Mouse (Mus musculus) liver, adult 2 months (tissue): ENCODE data around the gene Lipt1. TPM values are rescaled to one million over a fixed set of nuclear protein-coding genes. Genes with fewer than 3 reads are reported as not detected.

Experiments
- DNase-seq: peaks from one replicate; pipeline ENCODE4 v3.0.0-alpha.2; 2011; ENCODE audit warnings: low read depth, low spot score; ENCODE audit errors: extremely low read depth
- H3K27ac ChIP-seq: fragments of 200-500 bp; replicated peaks from 2 replicates; pipeline ENCODE4 v1.5.1; 2012; ENCODE audit warnings: low read depth, mild to moderate bottlenecking, control low read depth, inconsistent platforms, low read length; ENCODE audit not compliant: insufficient read depth
- H3K27me3 ChIP-seq: fragments of 200-500 bp; 2 replicates; pipeline ENCODE4 v1.6.1; 2012; ENCODE audit warnings: mild to moderate bottlenecking, moderate library complexity, low read length, inconsistent platforms; ENCODE audit not compliant: control insufficient read depth, insufficient read depth
- H3K36me3 ChIP-seq: fragments of 200-500 bp; 2 replicates; pipeline ENCODE4 v1.6.1; 2012; ENCODE audit warnings: low read length, inconsistent platforms; ENCODE audit not compliant: control insufficient read depth, insufficient read depth
- H3K4me1 ChIP-seq: fragments of 200-500 bp; 2 replicates; pipeline ENCODE4 v1.6.1; 2011; ENCODE audit warnings: low read length; ENCODE audit not compliant: control insufficient read depth, insufficient read depth
- H3K4me3 ChIP-seq: fragments of 200-500 bp; 2 replicates; pipeline ENCODE4 v1.5.1; 2011; ENCODE audit warnings: low read depth, mild to moderate bottlenecking, control low read depth, low read length, moderate library complexity; ENCODE audit not compliant: insufficient read depth
- H3K79me2 ChIP-seq: fragments of 200-500 bp; 2 replicates; pipeline ENCODE4 v1.6.1; 2012; ENCODE audit warnings: inconsistent platforms, mild to moderate bottlenecking, low read length, moderate library complexity; ENCODE audit not compliant: control insufficient read depth, insufficient read depth
- H3K9ac ChIP-seq: fragments of 200-500 bp; 2 replicates; pipeline ENCODE4 v1.6.1; 2012; ENCODE audit warnings: low read depth, mild to moderate bottlenecking, control low read depth, inconsistent platforms, low read length
- CTCF ChIP-seq: fragments of 200-500 bp; IDR thresholded peaks from 2 replicates; pipeline ENCODE4 v1.5.1; 2011; ENCODE audit warnings: low read depth, low read length, control low read depth
- POLR2A ChIP-seq: fragments of 200-500 bp; IDR thresholded peaks from 2 replicates; pipeline ENCODE4 v1.6.1; 2011; ENCODE audit warnings: low read length, control low read depth; ENCODE audit not compliant: insufficient read depth; ENCODE audit errors: extremely low read depth
- WGBS: fragments of 180-500 bp; shearing (Covaris S2); methylation state at CpG from one replicate; pipeline ENCODE4 v1.1.7; 2018; 5-methylcytosine and 5-hydroxymethylcytosine counted together
- polyA plus RNA-seq: library from polyadenylated mRNA; depleted of rRNA; stranded (reverse); fragments of >200 nt; gene quantifications from 2 replicates; pipeline ENCODE4 v1.2.3, GENCODE M21; 2012
- total RNA-seq: library from RNA; depleted of rRNA; stranded (reverse); fragments of >200 nt; gene quantifications from 2 replicates; pipeline ENCODE4 v1.2.3, GENCODE M21; 2014

The Lipt1 gene
- total and polyA plus RNA-seq, 2 experiments, result 2.2 to 10.3 TPM

- Histone ChIP-seq H3K27ac (peak overlapping the region; percentile 68), H3K9ac (peak overlapping the region; percentile 83), H3K4me1 (no peaks in the 10 kb centered on the region; the same call in 1 of the 2 replicates), H3K27me3 (no peaks in the 10 kb centered on the region), H3K79me2 (no peaks in the 10 kb centered on the region), H3K36me3 (no peaks in the 10 kb centered on the region), H3K4me3 (peak overlapping the region; percentile 91)
- TF ChIP-seq CTCF (no peak), POLR2A (no peak)
- DNase-seq, result no peak
- 10% methylated on average over 23 of the region's 23 CpGs for WGBS
These were observed 5.9 kb upstream of the Lipt1 start for GRCm38 (mm10) chr1:37865401-37866215.

GRCm38 (mm10) chr1:37866286-37866685, 5.3 kb upstream of the Lipt1 start, which contains the start of gene Tsga10:
Gene Tsga10, minus strand, starts transcription at chr1:37866429.
- WGBS, result 87% methylated on average over 6 of the region's 6 CpGs
- H3K79me2 ChIP-seq, result no peaks in the 10 kb centered on the region
- DNase-seq, result no peak
- H3K4me1 ChIP-seq, result no peaks in the 10 kb centered on the region; the same call in 1 of the 2 replicates
- no peaks in the 10 kb centered on the region for H3K27me3 ChIP-seq
- peak within 1 kb of the TSS; percentile 91 for H3K4me3 ChIP-seq
- TF ChIP-seq CTCF (no peak), POLR2A (no peak)
- peak within 1 kb of the TSS; percentile 68 for H3K27ac ChIP-seq
- peak within 1 kb of the TSS; percentile 83 for H3K9ac ChIP-seq
- no peaks in the 10 kb centered on the region for H3K36me3 ChIP-seq

GRCm38 (mm10) chr1:37867056-37867455, 4.5 kb upstream of the Lipt1 start:
- Histone ChIP-seq H3K9ac (no peak overlapping the region), H3K4me3 (no peak overlapping the region), H3K27ac (no peak overlapping the region), H3K4me1 (peaks cover 3% of the 10 kb centered on the region; the same call in 1 of the 2 replicates), H3K27me3 (no peaks in the 10 kb centered on the region), H3K36me3 (no peaks in the 10 kb centered on the region), H3K79me2 (no peaks in the 10 kb centered on the region)
- DNase-seq, result peak; percentile 50
- TF ChIP-seq CTCF (peak; percentile 62; the same call in 1 of the 2 replicates), POLR2A (no peak)
- WGBS, result 76% methylated on average over 1 of the region's 1 CpGs

- H3K36me3 ChIP-seq, result no peaks in the 10 kb centered on the region
- H3K79me2 ChIP-seq, result no peaks in the 10 kb centered on the region
- 75% methylated on average over 10 of the region's 10 CpGs for WGBS
- no peaks in the 10 kb centered on the region for H3K27me3 ChIP-seq
- DNase-seq, result no peak
- TF ChIP-seq POLR2A, result no peak
- TF ChIP-seq CTCF, result no peak
- peaks cover 3% of the 10 kb centered on the region for H3K4me1 ChIP-seq
- H3K27ac ChIP-seq, result no peak overlapping the region
- no peak overlapping the region for H3K9ac ChIP-seq
- no peak overlapping the region for H3K4me3 ChIP-seq
These were observed 3.7 kb upstream of the Lipt1 start for GRCm38 (mm10) chr1:37867684-37868322.

- DNase-seq, result no peak
- Histone ChIP-seq H3K27ac (no peak overlapping the region), H3K4me1 (peaks cover 5% of the 10 kb centered on the region), H3K79me2 (no peaks in the 10 kb centered on the region), H3K27me3 (no peaks in the 10 kb centered on the region), H3K36me3 (no peaks in the 10 kb centered on the region), H3K9ac (no peak overlapping the region), H3K4me3 (no peak overlapping the region)
- TF ChIP-seq CTCF (no peak), POLR2A (no peak)
- WGBS, result 75% methylated on average over 10 of the region's 10 CpGs
These were observed 2.9 kb upstream of the Lipt1 start for GRCm38 (mm10) chr1:37868640-37869039.
